Mouse (Mus musculus): Measurements from ENCODE around the gene Cfd.

Gene Cfd

GRCm38 (mm10) chr10:79931797-79932196, 41.1 kb downstream of the Cfd start:
- in situ Hi-C loops (cut with MboI, MseI): no loop called here

- in situ Hi-C loops (cut with MboI, MseI): no loop called here
Measured at GRCm38 (mm10) chr10:79932736-79933135, 42.1 kb downstream of the Cfd start.

GRCm38 (mm10) chr10:79933145-79933679, 42.6 kb downstream of the Cfd start:
- in situ Hi-C loops (cut with MboI, MseI): no loop called here

GRCm38 (mm10) chr10:79933861-79934260, 43.2 kb downstream of the Cfd start:
- in situ Hi-C loops (cut with MboI, MseI): no loop called here

GRCm38 (mm10) chr10:79934272-79934721, 43.6 kb downstream of the Cfd start:
- in situ Hi-C loops (cut with MboI, MseI): no loop called here

- in situ Hi-C loops (cut with MboI, MseI): loop anchor here (5.0 kb wide), 1 partner anchor 38 kb away; no protein-coding TSS in a partner anchor
Measured at GRCm38 (mm10) chr10:79934794-79935569, 44.3 kb downstream of the Cfd start.

GRCm38 (mm10) chr10:79936284-79936910, 45.7 kb downstream of the Cfd start:
- in situ Hi-C loops (cut with MboI, MseI): loop anchor here (5.0 kb wide), 1 partner anchor 39 kb away; no protein-coding TSS in a partner anchor

GRCm38 (mm10) chr10:79936911-79937441, 46.3 kb downstream of the Cfd start:
- in situ Hi-C loops (cut with MboI, MseI): loop anchor here (5.0 kb wide), 1 partner anchor 40 kb away; no protein-coding TSS in a partner anchor

GRCm38 (mm10) chr10:79937775-79938526, 47.3 kb downstream of the Cfd start:
- in situ Hi-C loops (cut with MboI, MseI): loop anchor here (5.0 kb wide), 1 partner anchor 41 kb away; no protein-coding TSS in a partner anchor

- in situ Hi-C loops (cut with MboI, MseI): no loop called here
Measured at GRCm38 (mm10) chr10:79940749-79941148, 50.1 kb downstream of the Cfd start.
